In the genomic region with DNA sequence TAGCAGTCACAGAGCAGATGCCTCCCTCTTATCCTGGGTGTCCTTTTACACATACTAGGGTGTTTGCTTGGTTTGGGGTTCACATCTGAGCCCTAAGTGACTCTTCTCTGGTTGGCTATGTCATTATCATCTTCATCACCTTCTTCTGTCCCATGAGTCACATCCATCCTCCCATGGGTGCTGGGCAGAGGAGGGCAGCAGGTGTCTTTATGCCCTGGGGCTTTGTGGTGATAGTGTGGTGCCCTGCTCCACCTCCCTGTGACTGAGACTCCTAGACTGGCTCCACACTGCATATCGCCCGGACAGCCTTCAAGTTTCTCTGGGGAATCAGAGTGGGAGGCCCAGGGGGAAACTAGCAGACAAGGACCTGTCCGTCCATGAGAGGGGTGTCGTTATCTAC, we compare ENCODE assay signal across 2 mouse cellular contexts.
A peak's percentile ranks its signal among the peaks of the same experiment; 100 is the strongest.
TF ChIP-seq lines count a peak whose summit lies in the region.

No protein-coding gene starts in this region.

TF ChIP-seq in C2C12, 6 proteins besides CTCF, POLR2A, EP300 and RAD21:
- no peak for TF ChIP-seq FOSL1 (IDR thresholded peaks at IDR 0.05; ENCODE audit: insufficient read depth, low read length, poor library complexity, severe bottlenecking)
- no peak for TF ChIP-seq MYOG (IDR thresholded peaks at IDR 0.05; ENCODE audit: control insufficient read depth, extremely low read depth, insufficient read length)
- TF ChIP-seq CEBPB (IDR thresholded peaks at IDR 0.05; ENCODE audit: low read depth) = no peak
- TF ChIP-seq USF1 (IDR thresholded peaks at IDR 0.05; ENCODE audit: low read depth) = no peak
- peak; percentile 79 for TF ChIP-seq MYOD1 (IDR thresholded peaks at IDR 0.05; ENCODE audit: control insufficient read depth, insufficient read length, low read depth)
- TF ChIP-seq MAX (IDR thresholded peaks at IDR 0.05) = no peak

TF ChIP-seq in CH12.LX, 34 proteins besides CTCF, POLR2A, EP300 and RAD21:
- TF ChIP-seq MAFK (IDR thresholded peaks at IDR 0.05; ENCODE audit: insufficient replicate concordance, low read length) = 0 out of 2 replicates have a peak, but pooled peaks have one; percentile 5
- no peak for TF ChIP-seq HCFC1 (IDR thresholded peaks at IDR 0.05; ENCODE audit: low read depth, low read length)
